Mouse (Mus musculus) hindbrain, embryonic 14.5 days (tissue): ENCODE results near the gene Gm20518. TPM values are rescaled to one million over a fixed set of nuclear protein-coding genes. Genes with fewer than 3 reads are reported as not detected.

Experiments
- ATAC-seq: fragments of 200-750 bp; cut with Nextera tagmentation; 2 replicates; pipeline ENCODE4 v1.8.0; 2017; ENCODE audit warnings: moderate number of reproducible peaks, mild to moderate bottlenecking, moderate TSS enrichment, moderate library complexity; ENCODE audit not compliant: low FRiP score
- DNase-seq: peaks from one replicate; pipeline ENCODE4 v3.0.0-alpha.2; 2015; ENCODE audit warnings: low spot score
- H3K27ac ChIP-seq: fragments of 300-500 bp; sonication (generic); 2 replicates; pipeline ENCODE4 v1.5.1; 2014; ENCODE audit warnings: mild to moderate bottlenecking, moderate library complexity
- H3K27me3 ChIP-seq: fragments of 300-500 bp; sonication (generic); 2 replicates; pipeline ENCODE4 v1.6.1; 2014; ENCODE audit warnings: mild to moderate bottlenecking, low read length, mixed read lengths; ENCODE audit not compliant: control insufficient read depth, insufficient read depth
- H3K36me3 ChIP-seq: fragments of 300-500 bp; sonication (generic); replicated peaks from 2 replicates; pipeline ENCODE4 v1.6.1; 2014; ENCODE audit not compliant: control insufficient read depth, insufficient read depth
- H3K4me1 ChIP-seq: fragments of 300-500 bp; sonication (generic); replicated peaks from 2 replicates; pipeline ENCODE4 v1.6.1; 2014; ENCODE audit warnings: antibody characterized with exemption, low read length, mixed read lengths; ENCODE audit not compliant: control insufficient read depth, insufficient read depth
- H3K4me2 ChIP-seq: fragments of 300-500 bp; sonication (generic); replicated peaks from 2 replicates; pipeline ENCODE4 v1.6.1; 2014; ENCODE audit warnings: mild to moderate bottlenecking, moderate library complexity
- H3K4me3 ChIP-seq: fragments of 300-500 bp; sonication (generic); replicated peaks from 2 replicates; pipeline ENCODE4 v1.5.1; 2014; ENCODE audit warnings: mild to moderate bottlenecking, low read length
- H3K9ac ChIP-seq: fragments of 300-500 bp; sonication (generic); 2 replicates; pipeline ENCODE4 v1.6.1; 2014
- H3K9me3 ChIP-seq: fragments of 300-500 bp; sonication (generic); 2 replicates; pipeline ENCODE4 v1.6.1; 2016; ENCODE audit warnings: low read length; ENCODE audit not compliant: control insufficient read depth
- WGBS: fragments of 180-500 bp; shearing (Covaris S2); extraction: QIAGEN DNeasy Blood & Tissue Kit; methylation state at CpG from one replicate; pipeline ENCODE4 v1.1.7; 2014; 5-methylcytosine and 5-hydroxymethylcytosine counted together
- polyA plus RNA-seq: library from polyadenylated mRNA; unstranded; fragments of >200 nt; fragmentation: Nextera tagmentation; extraction: Ambion mirVana; gene quantifications from 2 replicates; pipeline ENCODE4 v1.2.1, GENCODE M21; 2014

The Gm20518 gene
- polyA plus RNA-seq, 1 experiment from 2014 or later, result 0.48 TPM

- WGBS, result 87% methylated on average over 2 of the region's 2 CpGs
- DNase-seq (no peak), ATAC-seq (no peak)
- Histone ChIP-seq H3K4me2 (no peak overlapping the region), H3K9ac (no peak overlapping the region), H3K27me3 (no peaks in the 10 kb centered on the region), H3K36me3 (peaks cover 93% of the 10 kb centered on the region), H3K4me3 (no peak overlapping the region), H3K27ac (no peak overlapping the region), H3K9me3 (no peaks in the 10 kb centered on the region), H3K4me1 (no peaks in the 10 kb centered on the region)
Measured at GRCm38 (mm10) chr16:17853263-17853662, 38.2 kb downstream of the Gm20518 start.

DNA sequence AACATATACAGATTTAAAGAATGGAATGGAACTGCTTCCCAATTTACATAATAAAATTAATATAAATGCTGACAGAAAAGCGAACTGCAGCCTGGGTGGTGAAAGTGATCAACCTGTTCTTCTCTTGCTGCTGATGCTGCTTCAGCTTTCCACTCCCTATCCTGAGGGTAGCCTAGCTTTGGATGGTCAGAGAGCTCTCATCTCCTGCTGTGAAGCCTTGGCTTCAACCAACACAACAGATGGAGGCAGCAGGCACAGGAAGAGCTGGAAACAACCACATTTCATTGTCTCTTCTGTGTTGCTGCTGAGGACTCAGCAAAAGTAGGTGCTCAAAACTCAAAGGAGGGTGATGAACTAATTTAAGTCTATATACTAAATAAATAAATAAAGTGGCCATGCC lies 39.6 kb downstream of the Gm20518 start:
- Histone ChIP-seq H3K4me2 (no peak overlapping the region), H3K9ac (no peak overlapping the region), H3K27me3 (no peaks in the 10 kb centered on the region), H3K9me3 (no peaks in the 10 kb centered on the region), H3K4me3 (no peak overlapping the region), H3K27ac (no peak overlapping the region), H3K4me1 (no peaks in the 10 kb centered on the region), H3K36me3 (peaks cover 93% of the 10 kb centered on the region)
- WGBS, result 94% methylated on average over 1 of the region's 1 CpGs
- ATAC-seq, result no peak
- DNase-seq, result no peak

- Histone ChIP-seq H3K36me3 (peaks cover 93% of the 10 kb centered on the region), H3K4me3 (no peak overlapping the region), H3K4me1 (no peaks in the 10 kb centered on the region), H3K4me2 (no peak overlapping the region), H3K9ac (no peak overlapping the region), H3K9me3 (no peaks in the 10 kb centered on the region), H3K27ac (no peak overlapping the region), H3K27me3 (no peaks in the 10 kb centered on the region)
- DNase-seq (no peak), ATAC-seq (no peak)
- WGBS, result 97% methylated on average over 5 of the region's 5 CpGs
Measured at GRCm38 (mm10) chr16:17851331-17851730, 40.1 kb downstream of the Gm20518 start.

- H3K27ac ChIP-seq, result no peak overlapping the region
- no peak overlapping the region for H3K9ac ChIP-seq
- H3K36me3 ChIP-seq, result peaks cover 95% of the 10 kb centered on the region
- no peaks in the 10 kb centered on the region for H3K27me3 ChIP-seq
- ATAC-seq (no peak; the same call in 1 of the 2 replicates), DNase-seq (no peak)
- H3K9me3 ChIP-seq, result no peaks in the 10 kb centered on the region
- 87% methylated on average over 6 of the region's 6 CpGs for whole genome bisulfite sequencing
- H3K4me2 ChIP-seq, result no peak overlapping the region
- H3K4me3 ChIP-seq, result no peak overlapping the region
- H3K4me1 ChIP-seq, result no peaks in the 10 kb centered on the region
Measured at GRCm38 (mm10) chr16:17849486-17849885, 42.0 kb downstream of the Gm20518 start.

GRCm38 (mm10) chr16:17848928-17849327 lies 42.5 kb downstream of the Gm20518 start:
- Histone ChIP-seq H3K4me2 (no peak overlapping the region), H3K9me3 (no peaks in the 10 kb centered on the region), H3K4me1 (no peaks in the 10 kb centered on the region), H3K36me3 (peaks cover 95% of the 10 kb centered on the region), H3K27me3 (no peaks in the 10 kb centered on the region), H3K9ac (no peak overlapping the region), H3K27ac (peak overlapping the region; percentile 50), H3K4me3 (no peak overlapping the region)
- DNase-seq (peak; percentile 86), ATAC-seq (peak; percentile 77)
- 35% methylated on average over 1 of the region's 1 CpGs for WGBS

DNA sequence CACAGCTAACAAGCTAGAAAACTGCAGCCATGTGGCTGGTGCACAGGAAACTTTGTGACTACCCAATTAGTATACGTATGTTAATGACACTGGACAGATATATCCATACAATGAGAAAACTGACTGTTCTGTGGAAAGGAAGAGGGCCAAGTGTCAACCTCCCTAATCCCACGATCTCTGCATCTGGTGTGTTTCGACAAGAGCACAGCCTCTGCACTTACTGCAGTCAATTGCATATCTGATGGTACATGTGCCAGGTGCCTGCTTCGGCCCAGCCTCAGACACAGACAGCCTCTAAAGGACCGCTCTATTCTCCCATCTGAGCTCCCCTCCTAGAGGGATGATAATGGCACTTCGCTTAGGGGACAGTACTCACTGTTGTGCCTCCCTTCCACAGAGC lies 43.0 kb downstream of the Gm20518 start:
- H3K4me1 ChIP-seq, result no peaks in the 10 kb centered on the region
- 93% methylated on average over 6 of the region's 6 CpGs for WGBS
- no peaks in the 10 kb centered on the region for H3K27me3 ChIP-seq
- no peak overlapping the region for H3K4me2 ChIP-seq
- no peak overlapping the region for H3K4me3 ChIP-seq
- no peaks in the 10 kb centered on the region for H3K9me3 ChIP-seq
- no peak overlapping the region for H3K9ac ChIP-seq
- DNase-seq (no peak), ATAC-seq (no peak)
- H3K27ac ChIP-seq, result peak overlapping the region; percentile 50
- H3K36me3 ChIP-seq, result peaks cover 95% of the 10 kb centered on the region

DNA sequence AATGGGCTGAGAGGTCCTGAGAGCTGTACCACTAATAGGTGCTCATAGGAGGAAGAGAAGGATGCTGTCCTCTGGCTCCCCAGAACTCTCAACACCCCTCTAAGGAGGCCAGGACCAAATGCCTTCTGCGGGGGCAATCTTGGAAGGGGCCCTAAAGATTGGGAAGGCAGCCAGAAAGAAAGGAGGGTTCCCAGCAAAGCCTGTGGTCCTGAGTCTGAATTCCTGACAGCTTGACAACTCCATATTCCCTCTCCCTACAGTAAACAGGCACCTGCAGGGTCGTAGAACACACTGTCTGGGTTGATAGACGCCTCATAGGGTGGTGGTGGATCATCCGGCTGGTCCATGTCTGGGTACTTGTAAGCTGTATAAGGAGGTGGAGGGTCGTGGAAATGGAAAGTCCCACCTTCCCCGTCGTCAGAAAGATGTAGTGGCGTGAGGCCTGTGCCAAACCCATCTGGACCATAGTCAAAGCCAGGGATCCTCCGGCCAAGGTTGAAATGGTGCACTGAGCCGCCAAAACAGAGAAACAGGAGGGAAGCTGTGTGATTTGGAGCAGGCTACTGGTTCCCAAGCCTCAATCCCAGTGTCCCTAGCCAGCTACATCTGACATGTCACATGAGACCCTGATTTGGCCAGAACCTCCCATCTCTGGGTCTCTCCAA lies 47.6 kb downstream of the Gm20518 start:
- ATAC-seq (no peak), DNase-seq (no peak)
- Histone ChIP-seq H3K4me1 (no peaks in the 10 kb centered on the region), H3K9me3 (no peaks in the 10 kb centered on the region), H3K4me3 (no peak overlapping the region), H3K4me2 (no peak overlapping the region), H3K27ac (no peak overlapping the region), H3K9ac (no peak overlapping the region), H3K27me3 (no peaks in the 10 kb centered on the region), H3K36me3 (peaks cover 94% of the 10 kb centered on the region)
- 95% methylated on average over 10 of the region's 10 CpGs for WGBS

DNA sequence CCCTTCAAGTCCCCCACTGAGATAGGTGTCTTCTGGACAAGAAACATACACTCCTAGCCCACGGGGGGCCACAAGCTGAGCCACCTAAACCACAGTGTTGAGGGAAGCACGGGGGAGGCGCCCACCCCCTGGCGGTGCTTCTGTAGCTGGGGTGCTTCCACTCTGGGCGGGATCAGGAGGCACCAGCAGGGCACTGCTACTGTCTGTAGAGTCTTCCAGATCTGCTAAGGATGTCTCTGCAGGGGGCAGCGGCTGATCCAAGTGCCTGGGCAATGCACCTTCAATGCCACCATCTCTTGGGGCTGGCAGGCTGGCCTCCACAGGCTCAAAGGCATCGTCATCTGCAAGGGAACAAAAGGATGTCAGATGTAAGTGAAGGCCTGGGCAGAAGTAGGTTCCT lies 49.0 kb downstream of the Gm20518 start:
- Histone ChIP-seq H3K4me1 (no peaks in the 10 kb centered on the region), H3K27me3 (no peaks in the 10 kb centered on the region), H3K4me2 (no peak overlapping the region), H3K36me3 (peaks cover 90% of the 10 kb centered on the region), H3K9me3 (no peaks in the 10 kb centered on the region), H3K4me3 (no peak overlapping the region), H3K27ac (no peak overlapping the region), H3K9ac (no peak overlapping the region)
- ATAC-seq, result no peak
- no peak for DNase-seq
- 96% methylated on average over 7 of the region's 7 CpGs for WGBS

DNA sequence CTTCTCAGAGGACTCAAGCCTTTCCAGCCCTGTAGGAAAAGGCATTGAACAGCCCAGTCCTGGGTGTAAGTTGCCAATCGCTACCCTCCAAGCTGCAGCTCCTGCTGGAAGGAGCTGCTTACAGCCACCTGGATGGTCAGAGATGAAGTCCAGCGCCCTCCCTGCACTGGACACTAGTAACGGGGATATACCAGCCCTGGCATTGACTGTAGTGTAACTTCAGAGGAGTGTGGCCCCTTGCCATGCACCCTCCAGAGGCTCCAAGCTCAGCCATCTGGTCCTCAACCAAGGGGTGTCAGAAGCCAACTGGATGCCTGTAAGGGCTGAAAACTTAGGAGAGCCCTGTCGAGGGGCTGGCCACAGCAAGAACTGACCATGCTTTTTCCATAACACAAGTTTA lies 51.5 kb downstream of the Gm20518 start:
- Histone ChIP-seq H3K9ac (no peak overlapping the region), H3K27me3 (peaks cover 12% of the 10 kb centered on the region; the same call in 1 of the 2 replicates)

GRCm38 (mm10) chr16:17838051-17838450 lies 53.4 kb downstream of the Gm20518 start, which contains the start of gene Car15:
Gene Car15, minus strand, starts transcription at chr16:17838364.
- H3K9me3 ChIP-seq, result no peaks in the 10 kb centered on the region
- H3K4me1 ChIP-seq, result peaks cover 9% of the 10 kb centered on the region; the same call in 1 of the 2 replicates
- DNase-seq, result no peak
- peaks cover 12% of the 10 kb centered on the region; the same call in 1 of the 2 replicates for H3K27me3 ChIP-seq
- H3K27ac ChIP-seq, result no peak within 1 kb of the TSS
- 85% methylated on average over 6 of the region's 6 CpGs for WGBS
- H3K4me3 ChIP-seq, result no peak within 1 kb of the TSS
- no peak for ATAC-seq
- H3K36me3 ChIP-seq, result peaks cover 46% of the 10 kb centered on the region
- H3K4me2 ChIP-seq, result no peak within 1 kb of the TSS
- H3K9ac ChIP-seq, result no peak within 1 kb of the TSS

More for the DNA sequence above, 51.5 kb downstream of the Gm20518 start:
- no peak overlapping the region for H3K4me3 ChIP-seq
- peaks cover 65% of the 10 kb centered on the region for H3K36me3 ChIP-seq
- H3K9me3 ChIP-seq, result no peaks in the 10 kb centered on the region
- H3K27ac ChIP-seq, result no peak overlapping the region
- peaks cover 3% of the 10 kb centered on the region; the same call in 1 of the 2 replicates for H3K4me1 ChIP-seq
- DNase-seq, result no peak
- 88% methylated on average over 4 of the region's 4 CpGs for WGBS
- no peak for ATAC-seq
- no peak overlapping the region for H3K4me2 ChIP-seq
